Mouse (Mus musculus): ENCODE measurements around the gene B2m.

DNA sequence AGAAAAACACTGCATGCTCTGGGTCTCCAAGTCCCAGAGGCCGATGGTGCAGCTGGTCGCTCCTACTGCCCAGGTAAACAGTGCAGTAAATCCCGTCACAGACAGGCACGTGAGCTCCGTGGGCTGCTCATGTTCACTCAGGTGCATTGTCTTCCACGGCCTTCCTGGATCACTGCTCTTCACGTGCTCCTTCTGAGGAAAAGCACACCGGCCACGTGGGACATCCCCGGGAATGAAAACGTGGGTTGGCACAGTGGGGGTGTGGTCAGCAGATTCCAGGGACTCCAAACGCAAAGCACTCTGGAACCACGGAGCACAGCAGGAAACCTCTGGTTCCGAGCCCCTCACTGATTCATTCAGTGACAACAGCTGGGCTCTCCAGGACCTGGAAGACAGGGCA lies 39.4 kb upstream of the B2m start:
- TF ChIP-seq CTCF (conservative IDR thresholded peaks at IDR 0.05; ENCODE audit: low read length) (no peak), POU5F1 (IDR thresholded peaks at IDR 0.05; ENCODE audit: borderline replicate concordance, low read length) (no peak)
